Mouse (Mus musculus): Measurements from ENCODE around the gene Ncoa3. TPM values are rescaled to one million over a fixed set of nuclear protein-coding genes. Genes with fewer than 3 reads are reported as not detected.

Ncoa3 gene
- polyA plus RNA-seq, 1 experiment from 2014 or later, result 3.9 TPM

DNA sequence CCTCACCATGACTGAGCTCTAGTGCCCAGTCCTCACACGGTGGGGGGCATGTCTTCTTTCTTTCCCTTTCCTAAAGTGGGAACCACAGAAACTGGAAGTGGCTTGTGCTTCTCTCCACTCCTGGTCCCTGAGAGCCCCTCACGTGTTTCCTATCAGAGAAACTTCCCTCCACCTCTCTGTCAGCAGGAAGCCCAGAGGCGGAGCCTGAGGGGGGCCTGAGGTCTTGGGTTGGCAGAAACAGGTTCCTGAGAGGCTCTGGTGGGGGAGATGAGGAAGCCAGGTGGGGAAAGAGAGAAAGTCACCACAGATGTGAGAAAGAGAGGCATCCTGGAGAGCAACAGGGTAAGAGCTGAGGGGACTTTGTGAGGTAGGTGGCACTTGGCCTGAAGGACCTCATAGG lies 42.7 kb upstream of the Ncoa3 start:
- TF ChIP-seq EP300 (IDR thresholded peaks at IDR 0.05; ENCODE audit: low read depth) (no peak), CTCF (IDR thresholded peaks at IDR 0.05; ENCODE audit: low read depth) (no peak)
- Histone ChIP-seq H3K27ac (ENCODE audit: low read depth) (peak overlapping the region; percentile 60; the same call in 1 of the 2 replicates), H3K36me3 (replicated peaks; ENCODE audit: insufficient read depth, low read length) (no peaks in the 10 kb centered on the region), H3K9me3 (ENCODE audit: low read length) (no peaks in the 10 kb centered on the region), H3K4me3 (ENCODE audit: low read depth, low read length) (no peak overlapping the region), H3K9ac (replicated peaks) (no peak overlapping the region), H3K27me3 (ENCODE audit: insufficient read depth, low read length) (no peaks in the 10 kb centered on the region), H3K4me2 (ENCODE audit: low read depth, low read length) (peak overlapping the region; percentile 27; the same call in 1 of the 2 replicates), H3K4me1 (ENCODE audit: insufficient read depth) (peaks cover 15% of the 10 kb centered on the region)
- DNase-seq, result peak; percentile 43
- WGBS (ENCODE audit: insufficient replicate concordance), result 23% methylated on average over 3 of the region's 3 CpGs
- ATAC-seq, result no peak

DNA sequence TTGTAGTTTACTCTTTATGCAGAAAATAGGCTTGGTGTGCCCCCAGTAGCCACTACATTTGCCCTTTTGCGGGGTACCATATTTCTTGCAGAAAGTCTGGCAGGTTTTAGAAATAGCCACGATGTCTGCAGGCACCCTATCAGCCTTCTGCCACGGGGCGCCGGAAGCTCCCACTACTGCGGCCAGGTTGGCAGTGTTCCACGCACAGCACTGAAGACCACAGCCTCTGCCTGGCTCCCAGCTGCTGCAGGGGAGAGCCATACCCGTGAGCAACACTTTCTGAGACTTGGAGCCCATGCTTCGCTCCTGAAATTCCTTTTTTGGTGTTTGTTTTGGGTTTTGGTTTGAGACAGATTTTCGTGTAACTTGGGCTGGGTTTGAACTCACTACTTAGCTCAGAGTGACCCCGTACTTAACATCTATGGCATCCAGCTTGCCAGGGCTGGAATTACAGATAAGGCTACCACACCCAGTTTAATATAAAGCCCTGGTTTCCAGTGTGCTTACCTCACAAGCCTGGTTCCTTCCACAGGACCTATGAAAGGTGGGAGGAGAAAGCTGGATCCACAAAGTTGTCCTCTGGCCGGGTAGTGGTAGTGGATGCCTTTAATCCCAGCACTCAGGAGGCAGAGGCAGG lies 40.9 kb upstream of the Ncoa3 start:
- TF ChIP-seq EP300 (IDR thresholded peaks at IDR 0.05; ENCODE audit: low read depth) (no peak), CTCF (IDR thresholded peaks at IDR 0.05; ENCODE audit: low read depth) (no peak)
- peak overlapping the region; percentile 29; the same call in 1 of the 2 replicates for H3K27ac ChIP-seq (ENCODE audit: low read depth)
- H3K9me3 ChIP-seq (ENCODE audit: low read length), result no peaks in the 10 kb centered on the region
- DNase-seq (no peak), ATAC-seq (peak; percentile 47)
- peak overlapping the region; percentile 6; the same call in 1 of the 2 replicates for H3K9ac ChIP-seq (replicated peaks)
- H3K4me3 ChIP-seq (ENCODE audit: low read depth, low read length), result no peak overlapping the region
- H3K36me3 ChIP-seq (replicated peaks; ENCODE audit: insufficient read depth, low read length), result no peaks in the 10 kb centered on the region
- no peaks in the 10 kb centered on the region for H3K27me3 ChIP-seq (ENCODE audit: insufficient read depth, low read length)
- H3K4me1 ChIP-seq (ENCODE audit: insufficient read depth), result peaks cover 23% of the 10 kb centered on the region
- WGBS (ENCODE audit: insufficient replicate concordance), result 31% methylated on average over 12 of the region's 12 CpGs
- H3K4me2 ChIP-seq (ENCODE audit: low read depth, low read length), result no peak overlapping the region

DNA sequence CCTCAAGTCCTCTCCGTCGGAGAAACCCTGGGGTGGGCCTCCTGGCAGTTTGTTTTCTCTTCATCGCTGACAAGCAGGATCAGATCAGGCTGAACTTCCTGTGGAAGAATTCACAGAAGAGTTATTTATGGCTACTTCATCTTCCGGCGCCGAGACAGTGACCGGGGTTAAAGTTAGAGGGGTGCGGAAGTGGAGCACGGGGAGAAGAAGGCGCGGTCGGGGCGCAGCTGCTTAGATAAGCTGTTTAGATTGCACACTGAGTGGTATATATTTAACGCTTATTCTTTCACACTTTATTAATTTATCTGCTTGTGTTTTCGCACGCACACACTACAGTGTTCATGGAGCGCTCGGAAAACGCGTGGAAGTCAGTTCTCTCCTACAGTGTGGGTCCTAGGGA lies 37.6 kb upstream of the Ncoa3 start:
- TF ChIP-seq CTCF (IDR thresholded peaks at IDR 0.05; ENCODE audit: low read depth) (no peak), EP300 (IDR thresholded peaks at IDR 0.05; ENCODE audit: low read depth) (peak; percentile 73)
- Histone ChIP-seq H3K9me3 (ENCODE audit: low read length) (no peaks in the 10 kb centered on the region), H3K9ac (replicated peaks) (no peak overlapping the region), H3K36me3 (replicated peaks; ENCODE audit: insufficient read depth, low read length) (no peaks in the 10 kb centered on the region), H3K4me2 (ENCODE audit: low read depth, low read length) (peak overlapping the region; percentile 61), H3K27ac (ENCODE audit: low read depth) (peak overlapping the region; percentile 68), H3K4me1 (ENCODE audit: insufficient read depth) (peaks cover 26% of the 10 kb centered on the region), H3K4me3 (ENCODE audit: low read depth, low read length) (no peak overlapping the region), H3K27me3 (ENCODE audit: insufficient read depth, low read length) (no peaks in the 10 kb centered on the region)
- WGBS (ENCODE audit: insufficient replicate concordance), result 16% methylated on average over 20 of the region's 20 CpGs
- DNase-seq (peak; percentile 59), ATAC-seq (peak; percentile 74)

DNA sequence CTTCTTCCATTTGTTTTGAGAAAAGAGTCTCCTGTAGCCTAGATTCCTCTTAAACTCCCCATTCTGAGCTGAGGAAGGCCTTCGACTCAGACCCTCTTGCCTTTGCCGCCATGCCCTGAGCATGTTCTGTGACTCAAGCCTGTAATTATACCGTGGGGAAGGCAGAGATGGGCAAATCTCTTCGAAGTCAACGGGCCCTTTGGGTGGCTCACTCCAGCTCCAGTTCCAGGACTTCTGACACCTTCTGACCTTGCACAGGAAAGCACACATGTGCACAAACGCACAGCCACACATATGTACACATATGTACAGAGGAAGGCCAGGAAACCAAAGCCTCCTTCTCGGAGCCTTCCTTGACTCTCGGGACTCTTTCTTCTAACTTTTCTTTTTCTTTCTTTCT lies 37.0 kb upstream of the Ncoa3 start:
- ATAC-seq (no peak), DNase-seq (no peak)
- Histone ChIP-seq H3K27me3 (ENCODE audit: insufficient read depth, low read length) (no peaks in the 10 kb centered on the region), H3K4me3 (ENCODE audit: low read depth, low read length) (no peak overlapping the region), H3K9me3 (ENCODE audit: low read length) (no peaks in the 10 kb centered on the region), H3K4me1 (ENCODE audit: insufficient read depth) (peaks cover 26% of the 10 kb centered on the region), H3K27ac (ENCODE audit: low read depth) (peak overlapping the region; percentile 68), H3K9ac (replicated peaks) (0 out of 2 replicates have a peak overlapping the region, but pooled peaks have one; percentile 21), H3K4me2 (ENCODE audit: low read depth, low read length) (peak overlapping the region; percentile 61), H3K36me3 (replicated peaks; ENCODE audit: insufficient read depth, low read length) (no peaks in the 10 kb centered on the region)
- no peak for TF ChIP-seq EP300 (IDR thresholded peaks at IDR 0.05; ENCODE audit: low read depth)
- TF ChIP-seq CTCF (IDR thresholded peaks at IDR 0.05; ENCODE audit: low read depth), result no peak
- WGBS (ENCODE audit: insufficient replicate concordance), result 44% methylated on average over 8 of the region's 8 CpGs

DNA sequence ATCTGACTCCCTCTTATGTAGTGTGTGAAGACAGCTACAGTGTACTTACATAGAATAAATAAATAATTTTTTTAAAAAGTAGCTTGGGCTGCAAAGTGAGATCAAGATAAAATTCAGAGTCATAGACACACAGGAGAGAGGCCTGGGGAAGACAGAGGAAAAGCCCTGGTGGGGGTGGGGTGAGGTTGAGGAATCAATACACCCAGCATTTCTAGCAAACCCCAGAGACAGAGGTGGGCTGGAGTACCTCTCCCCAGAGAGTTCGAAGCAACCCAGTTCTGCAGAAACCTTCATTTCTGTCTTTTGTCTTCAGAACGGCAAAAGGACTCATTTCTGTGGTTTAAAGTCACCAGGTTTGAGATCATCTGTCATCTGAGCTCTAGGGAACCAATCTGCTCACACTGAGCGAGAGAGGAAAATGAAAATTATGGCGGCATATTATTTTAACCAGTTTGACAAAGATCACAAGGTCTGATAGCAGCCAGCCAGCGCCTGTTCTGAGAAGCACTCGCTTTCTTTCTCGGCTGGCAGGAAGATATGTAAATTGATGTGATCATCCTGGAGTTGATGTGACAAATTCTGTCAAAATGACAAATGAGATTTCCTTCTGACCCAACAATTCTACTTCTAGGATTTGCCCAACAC lies 36.2 kb upstream of the Ncoa3 start:
- 46% methylated on average over 7 of the region's 7 CpGs for WGBS (ENCODE audit: insufficient replicate concordance)

DNA sequence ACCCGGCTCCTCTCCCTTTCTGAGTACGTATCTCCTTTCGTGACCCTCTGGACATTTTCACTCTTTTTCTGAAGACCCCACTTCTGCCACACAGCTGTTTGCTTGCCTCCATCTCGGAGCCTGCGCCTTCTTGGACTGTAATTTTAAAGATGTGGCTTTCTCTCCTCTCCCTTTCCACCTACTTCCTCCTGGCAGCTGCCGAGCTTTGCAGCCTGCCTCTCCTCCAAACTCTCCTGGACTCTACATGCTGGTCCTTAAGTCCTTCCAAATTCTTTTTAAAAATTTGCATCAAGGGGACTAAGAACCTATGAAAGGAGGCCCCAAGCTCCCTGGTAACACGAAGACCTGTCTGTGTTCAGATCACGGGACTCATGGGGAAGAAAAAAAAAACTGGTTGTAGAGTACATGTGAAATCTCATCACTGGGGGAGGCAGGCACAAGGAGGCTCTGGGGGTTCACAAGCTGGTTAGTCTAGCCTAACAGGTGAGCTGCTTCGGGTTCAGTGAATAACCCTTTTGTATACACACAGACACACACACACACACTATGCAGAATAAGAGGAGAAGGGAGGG lies 35.1 kb upstream of the Ncoa3 start:
- no peak overlapping the region for H3K27ac ChIP-seq (ENCODE audit: low read depth)
- no peak for ATAC-seq
- H3K36me3 ChIP-seq (replicated peaks; ENCODE audit: insufficient read depth, low read length), result no peaks in the 10 kb centered on the region
- H3K4me2 ChIP-seq (ENCODE audit: low read depth, low read length), result no peak overlapping the region
- H3K4me1 ChIP-seq (ENCODE audit: insufficient read depth), result peaks cover 17% of the 10 kb centered on the region
- DNase-seq, result no peak
- no peak overlapping the region for H3K4me3 ChIP-seq (ENCODE audit: low read depth, low read length)
- H3K27me3 ChIP-seq (ENCODE audit: insufficient read depth, low read length), result no peaks in the 10 kb centered on the region
- WGBS (ENCODE audit: insufficient replicate concordance), result 54% methylated on average over 9 of the region's 9 CpGs
- no peaks in the 10 kb centered on the region for H3K9me3 ChIP-seq (ENCODE audit: low read length)
- no peak overlapping the region for H3K9ac ChIP-seq (replicated peaks)
- no peak for TF ChIP-seq CTCF (IDR thresholded peaks at IDR 0.05; ENCODE audit: low read depth)
- no peak for TF ChIP-seq EP300 (IDR thresholded peaks at IDR 0.05; ENCODE audit: low read depth)

More for the DNA sequence above, 36.2 kb upstream of the Ncoa3 start:
- Histone ChIP-seq H3K4me1 (ENCODE audit: insufficient read depth) (peaks cover 26% of the 10 kb centered on the region), H3K9me3 (ENCODE audit: low read length) (no peaks in the 10 kb centered on the region), H3K27ac (ENCODE audit: low read depth) (0 out of 2 replicates have a peak overlapping the region, but pooled peaks have one; percentile 3), H3K36me3 (replicated peaks; ENCODE audit: insufficient read depth, low read length) (no peaks in the 10 kb centered on the region), H3K9ac (replicated peaks) (no peak overlapping the region), H3K4me3 (ENCODE audit: low read depth, low read length) (no peak overlapping the region), H3K27me3 (ENCODE audit: insufficient read depth, low read length) (no peaks in the 10 kb centered on the region), H3K4me2 (ENCODE audit: low read depth, low read length) (no peak overlapping the region)
- DNase-seq (no peak), ATAC-seq (no peak)
- no peak for TF ChIP-seq EP300 (IDR thresholded peaks at IDR 0.05; ENCODE audit: low read depth)
- no peak for TF ChIP-seq CTCF (IDR thresholded peaks at IDR 0.05; ENCODE audit: low read depth)

All from liver, postnatal 0 days (tissue).